Mouse (Mus musculus) liver, embryonic 11.5 days (tissue): ENCODE measurements at regions not wholly inside any gene's neighbourhood (a gene's known extent, or its start where the extent isn't known, plus 50 kb on each side); places are given as distances from the start of the nearest gene placed in this dataset.

Experiments
- ATAC-seq: fragments of 200-750 bp; cut with Nextera tagmentation; replicated peaks from 2 replicates; pipeline ENCODE4 v1.8.0; 2017; ENCODE audit warnings: moderate number of reproducible peaks, mild to moderate bottlenecking, moderate TSS enrichment, moderate library complexity; ENCODE audit not compliant: low FRiP score
- DNase-seq: peaks from one replicate; pipeline ENCODE4 v3.0.0-alpha.2; 2017; ENCODE audit warnings: low spot score
- H3K27ac ChIP-seq: fragments of 300-500 bp; sonication (generic); 2 replicates; pipeline ENCODE4 v1.5.1; 2014; ENCODE audit warnings: mild to moderate bottlenecking, low read depth, low read length, control low read depth
- H3K27me3 ChIP-seq: fragments of 300-500 bp; sonication (generic); replicated peaks from 2 replicates; pipeline ENCODE4 v1.6.1; 2014; ENCODE audit warnings: low read length, mixed read lengths; ENCODE audit not compliant: control insufficient read depth, insufficient read depth
- H3K36me3 ChIP-seq: fragments of 300-500 bp; sonication (generic); 2 replicates; pipeline ENCODE4 v1.6.1; 2014; ENCODE audit warnings: mild to moderate bottlenecking, low read length, moderate library complexity, mixed read lengths; ENCODE audit not compliant: control insufficient read depth, insufficient read depth
- H3K4me1 ChIP-seq: fragments of 300-500 bp; sonication (generic); replicated peaks from 2 replicates; pipeline ENCODE4 v1.6.1; 2014; ENCODE audit warnings: low read length, mixed read lengths; ENCODE audit not compliant: control insufficient read depth, insufficient read depth
- H3K4me2 ChIP-seq: fragments of 300-500 bp; sonication (generic); 2 replicates; pipeline ENCODE4 v1.6.1; 2014; ENCODE audit warnings: mild to moderate bottlenecking, control low read depth, moderate library complexity
- H3K4me3 ChIP-seq: fragments of 300-500 bp; sonication (generic); 2 replicates; pipeline ENCODE4 v1.5.1; 2014; ENCODE audit warnings: low read depth, low read length, control low read depth
- H3K9ac ChIP-seq: fragments of 300-500 bp; sonication (generic); 2 replicates; pipeline ENCODE4 v1.6.1; 2014; ENCODE audit warnings: low read depth, low read length, control low read depth
- H3K9me3 ChIP-seq: fragments of 300-500 bp; sonication (generic); 2 replicates; pipeline ENCODE4 v1.6.1; 2016; ENCODE audit warnings: low read length, inconsistent platforms, mixed read lengths; ENCODE audit not compliant: control insufficient read depth
- WGBS: fragments of 180-500 bp; shearing (Covaris S2); extraction: QIAGEN DNeasy Blood & Tissue Kit; methylation state at CpG from one replicate; pipeline ENCODE4 v1.1.7; 2014; 5-methylcytosine and 5-hydroxymethylcytosine counted together

DNA sequence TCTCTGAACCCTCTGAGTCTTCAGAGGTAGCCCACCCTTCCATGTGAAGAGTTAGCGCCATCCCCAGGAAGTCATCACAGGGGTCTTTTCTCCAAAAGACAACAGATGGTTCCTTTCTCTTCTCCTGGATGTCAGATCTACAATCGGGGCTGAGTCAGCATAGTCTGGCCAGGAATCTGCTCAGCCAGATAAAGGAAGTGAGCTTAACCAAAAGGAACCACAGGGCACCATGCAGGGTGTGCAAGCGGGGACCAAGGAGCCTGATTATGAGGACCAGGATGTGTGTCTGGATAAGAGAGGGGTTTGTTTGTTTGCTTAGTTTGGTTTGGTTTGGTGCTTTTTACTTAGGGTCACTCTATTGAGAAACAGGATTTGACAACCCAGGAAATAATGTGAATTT, 74.6 kb upstream of the Pcgf5 start:
- no peak overlapping the region for H3K4me2 ChIP-seq
- ATAC-seq, result no peak
- H3K9ac ChIP-seq, result no peak overlapping the region
- no peaks in the 10 kb centered on the region for H3K36me3 ChIP-seq
- no peak overlapping the region for H3K27ac ChIP-seq
- WGBS, result 31% methylated on average over 3 of the region's 3 CpGs
- H3K9me3 ChIP-seq, result no peaks in the 10 kb centered on the region
- no peak overlapping the region for H3K4me3 ChIP-seq
- no peaks in the 10 kb centered on the region for H3K27me3 ChIP-seq
- DNase-seq, result no peak
- H3K4me1 ChIP-seq, result no peaks in the 10 kb centered on the region

DNA sequence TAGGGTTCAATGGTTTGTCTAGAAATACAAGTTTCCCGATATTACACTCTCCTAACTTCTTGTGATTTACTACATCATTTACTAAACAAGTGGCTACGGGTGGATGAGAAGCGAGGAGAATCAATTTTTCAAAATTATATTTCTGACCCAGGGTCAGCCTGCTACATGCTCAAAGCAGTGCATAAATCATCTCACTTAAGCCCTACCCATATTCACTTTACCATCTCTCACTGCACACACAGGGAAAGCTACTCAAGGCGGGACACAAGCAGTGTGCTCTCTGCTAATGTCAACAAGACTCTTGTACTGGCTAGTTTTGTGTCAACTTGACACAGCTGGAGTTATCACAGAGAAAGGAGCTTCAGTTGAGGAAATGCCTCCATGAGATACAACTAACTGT, 62.6 kb upstream of the Pcgf5 start:
- ATAC-seq, result no peak
- WGBS, result 86% methylated on average over 4 of the region's 4 CpGs
- no peak for DNase-seq

DNA sequence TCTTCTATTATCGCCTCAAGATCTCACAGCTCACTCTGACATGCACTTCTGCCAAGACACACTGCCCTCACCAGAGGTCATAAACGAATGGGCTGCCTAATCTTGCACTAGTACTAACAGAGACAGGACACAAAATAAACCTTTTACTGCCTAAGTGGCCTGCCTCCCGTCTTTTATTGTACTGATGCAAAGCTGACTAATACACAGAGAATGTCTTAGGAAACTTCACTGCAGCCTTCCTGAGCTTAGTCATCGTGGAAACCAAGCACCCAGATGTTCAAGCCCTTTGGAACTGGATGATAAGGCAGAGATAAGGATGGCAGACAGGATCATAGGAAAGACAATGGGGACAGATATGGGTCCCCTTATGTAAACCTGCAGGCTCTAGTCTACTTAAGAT, 57.3 kb upstream of the Pcgf5 start:
- H3K9ac ChIP-seq, result no peak overlapping the region
- H3K27me3 ChIP-seq, result no peaks in the 10 kb centered on the region
- ATAC-seq (no peak), DNase-seq (no peak)
- H3K27ac ChIP-seq, result no peak overlapping the region
- H3K9me3 ChIP-seq, result no peaks in the 10 kb centered on the region
- WGBS, result 17% methylated on average over 4 of the region's 4 CpGs
- no peaks in the 10 kb centered on the region for H3K36me3 ChIP-seq
- H3K4me1 ChIP-seq, result no peaks in the 10 kb centered on the region
- no peak overlapping the region for H3K4me3 ChIP-seq
- no peak overlapping the region for H3K4me2 ChIP-seq

More for the DNA sequence above, 62.6 kb upstream of the Pcgf5 start:
- Histone ChIP-seq H3K27me3 (no peaks in the 10 kb centered on the region), H3K27ac (no peak overlapping the region), H3K9ac (no peak overlapping the region), H3K4me3 (no peak overlapping the region), H3K36me3 (no peaks in the 10 kb centered on the region), H3K4me1 (no peaks in the 10 kb centered on the region), H3K4me2 (no peak overlapping the region), H3K9me3 (no peaks in the 10 kb centered on the region)

DNA sequence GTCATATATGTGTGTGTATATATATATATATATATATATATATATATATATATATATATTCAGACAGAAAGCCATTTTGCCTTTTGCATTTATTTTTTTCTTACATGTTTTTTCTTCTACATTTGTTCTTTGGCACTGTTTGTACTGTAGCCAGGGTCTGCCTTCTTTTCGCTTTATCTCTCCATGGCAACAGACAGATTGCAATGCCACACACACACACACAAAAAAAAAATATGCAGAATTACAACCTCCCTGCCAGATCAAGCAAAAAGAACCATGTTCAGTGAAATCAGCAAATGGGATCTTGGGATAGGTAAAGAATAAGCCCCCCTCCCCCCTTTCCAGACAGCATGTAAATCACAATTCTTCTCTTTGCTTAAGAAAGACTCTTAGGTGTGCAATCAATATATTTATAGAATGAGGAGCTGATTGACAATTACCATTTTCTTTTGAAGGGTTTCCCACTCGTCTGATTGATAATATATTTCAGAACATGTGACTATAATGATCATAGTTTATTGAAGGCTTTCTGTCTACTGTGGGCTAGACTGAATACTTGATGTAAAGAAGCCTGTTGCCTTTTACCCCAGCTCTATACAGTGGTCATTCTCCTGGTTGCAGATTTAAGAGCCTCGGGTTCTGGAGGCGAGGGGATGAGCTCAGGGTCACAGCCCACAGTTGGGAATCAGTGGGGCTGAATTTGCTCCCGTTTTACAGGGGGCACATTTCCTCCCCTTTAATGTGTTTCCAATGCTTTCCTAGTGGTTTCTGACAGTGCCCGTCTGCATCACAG, 54.7 kb upstream of the Pcgf5 start:
- Histone ChIP-seq H3K4me2 (no peak overlapping the region), H3K36me3 (no peaks in the 10 kb centered on the region), H3K27me3 (no peaks in the 10 kb centered on the region), H3K9ac (no peak overlapping the region), H3K27ac (no peak overlapping the region), H3K9me3 (no peaks in the 10 kb centered on the region), H3K4me3 (no peak overlapping the region), H3K4me1 (no peaks in the 10 kb centered on the region)
- ATAC-seq (no peak), DNase-seq (no peak)
- 73% methylated on average over 6 of the region's 6 CpGs for WGBS
